Mouse (Mus musculus): ENCODE data around the gene Gja8. TPM values are rescaled to one million over a fixed set of nuclear protein-coding genes. Genes with fewer than 3 reads are reported as not detected.

Gene Gja8
- not detected in 2 replicates for polyA plus RNA-seq (2012)

GRCm38 (mm10) chr3:96925920-96926319, at the start of gene Gja8:
Gene Gja8, minus strand, starts transcription at chr3:96926020.

GRCm38 (mm10) chr3:96904851-96905541, 20.8 kb downstream of the Gja8 start, which contains the start of gene Gpr89:
Gene Gpr89, minus strand, starts transcription at chr3:96905346.

GRCm38 (mm10) chr3:96904393-96904792, 21.4 kb downstream of the Gja8 start, which contains the start of gene Gja5:
Gene Gja5, plus strand, starts transcription at chr3:96904693.

Other genes with a start within 250 kb of the Gja8 start
- gene Pias3, start 229.6 kb downstream of the Gja8 start, polyA plus RNA-seq (2012), result 22.1 and 22.6 TPM in 2 replicates
- 0.59 and 0.76 TPM in 2 replicates for gene Nudt17, start 217.5 kb downstream of the Gja8 start, polyA plus RNA-seq (2012)
- gene Polr3c, start 198.4 kb downstream of the Gja8 start, polyA plus RNA-seq (2012), result 8.6 and 9.4 TPM in 2 replicates
- 22.9 and 25.3 TPM in 2 replicates for gene Rnf115, start 198.4 kb downstream of the Gja8 start, polyA plus RNA-seq (2012)
- gene Pdzk1, start 96.7 kb downstream of the Gja8 start, polyA plus RNA-seq (2012), result 0.03 and 0.04 TPM in 2 replicates
- gene Cd160, start 96.7 kb downstream of the Gja8 start, polyA plus RNA-seq (2012), result 0.99 and 1.0 TPM in 2 replicates
- gene Gja5, start 21.3 kb downstream of the Gja8 start, polyA plus RNA-seq (2012), result 0.01 and 0.19 TPM in 2 replicates
- 1.9 and 2.3 TPM in 2 replicates for gene Gpr89, start 20.7 kb downstream of the Gja8 start, polyA plus RNA-seq (2012)
- gene Acp6, start 232.8 kb upstream of the Gja8 start, polyA plus RNA-seq (2012), result 22.7 and 26.2 TPM in 2 replicates